Mouse (Mus musculus): ENCODE results near the gene Rpa1.
"Not testable (repeated sequence)": the region's sequence is repeated elsewhere in the genome, so short reads cannot be mapped to it uniquely, and the experiment has no call there.

Gene Rpa1

GRCm38 (mm10) chr11:75283784-75284183 lies 64.3 kb downstream of the Rpa1 start:
- DNase-seq = not testable (repeated sequence)

- no peak for DNase-seq
Measured at GRCm38 (mm10) chr11:75282496-75283120, 65.5 kb downstream of the Rpa1 start.

DNA sequence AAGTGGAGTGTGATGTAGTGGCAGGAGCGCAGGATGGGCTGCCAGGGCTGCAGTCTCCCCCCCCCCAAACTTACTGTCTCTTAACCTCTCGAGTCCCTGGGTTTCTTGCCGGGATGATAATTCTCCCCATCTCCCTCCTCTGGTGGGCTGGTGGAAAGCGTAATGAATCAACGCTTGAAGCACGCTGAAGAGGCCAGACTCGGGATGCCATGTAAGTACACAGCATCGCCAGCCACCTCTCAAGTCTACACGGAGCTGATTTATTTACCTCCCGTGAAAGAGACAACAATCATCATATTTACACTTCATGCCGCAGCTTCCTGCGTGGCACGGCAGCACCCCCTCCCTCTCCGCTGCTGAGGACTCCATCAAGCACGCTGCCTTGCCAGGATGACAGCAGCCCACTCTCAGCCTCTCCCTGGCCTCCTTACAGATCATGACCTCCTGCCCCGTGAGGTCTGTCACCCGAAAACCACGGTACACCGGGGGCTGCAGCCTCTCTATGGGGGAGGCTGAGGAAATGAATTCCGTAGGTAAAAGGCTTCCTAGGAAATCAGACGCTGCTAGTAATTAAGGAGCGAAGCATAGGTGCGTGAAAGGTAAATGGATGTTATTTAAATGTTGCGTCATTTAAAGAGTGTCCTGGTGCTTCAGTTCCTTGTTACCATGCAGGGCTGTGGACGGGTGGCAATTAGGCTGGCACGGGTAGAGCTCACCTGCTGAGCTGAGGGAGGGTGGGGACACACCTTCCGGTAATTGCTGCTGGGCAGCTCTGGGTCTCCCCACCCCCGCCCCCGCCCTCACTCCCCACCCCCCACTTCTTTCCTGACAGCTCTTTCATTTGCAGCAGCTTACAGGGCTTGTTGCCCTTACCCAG lies 66.5 kb downstream of the Rpa1 start:
- DNase-seq = no peak

DNA sequence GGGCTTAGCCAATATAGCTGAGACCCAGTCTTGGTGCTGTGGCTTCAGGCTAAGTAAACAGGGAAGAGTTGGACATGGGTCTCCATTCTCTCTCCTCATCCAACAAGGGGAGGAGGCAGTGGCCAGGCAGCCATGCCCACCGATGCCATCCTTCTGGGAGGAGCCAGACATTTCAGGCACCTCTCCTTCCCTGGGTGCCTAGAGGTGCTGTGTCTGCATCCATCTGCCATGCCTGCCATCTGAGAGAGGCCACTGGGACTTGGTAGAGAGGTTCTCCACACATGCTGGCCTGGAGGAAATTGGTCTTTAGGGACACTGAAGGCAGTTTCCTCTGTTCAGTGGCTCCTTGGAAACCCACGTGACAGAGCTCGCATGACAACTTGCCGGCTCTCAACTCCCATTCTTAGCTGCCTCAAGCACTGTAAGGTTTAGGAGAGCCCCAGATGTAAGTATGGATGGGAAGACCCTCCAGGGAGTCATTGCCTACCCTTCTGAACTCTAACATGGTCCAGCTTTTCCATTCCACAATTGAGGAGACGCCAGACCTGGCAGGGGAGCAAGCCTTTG lies 67.6 kb downstream of the Rpa1 start:
- no peak for DNase-seq

GRCm38 (mm10) chr11:75280066-75280410 lies 68.1 kb downstream of the Rpa1 start:
- DNase-seq = no peak

GRCm38 (mm10) chr11:75279342-75280065 lies 68.6 kb downstream of the Rpa1 start:
- no peak for DNase-seq

DNA sequence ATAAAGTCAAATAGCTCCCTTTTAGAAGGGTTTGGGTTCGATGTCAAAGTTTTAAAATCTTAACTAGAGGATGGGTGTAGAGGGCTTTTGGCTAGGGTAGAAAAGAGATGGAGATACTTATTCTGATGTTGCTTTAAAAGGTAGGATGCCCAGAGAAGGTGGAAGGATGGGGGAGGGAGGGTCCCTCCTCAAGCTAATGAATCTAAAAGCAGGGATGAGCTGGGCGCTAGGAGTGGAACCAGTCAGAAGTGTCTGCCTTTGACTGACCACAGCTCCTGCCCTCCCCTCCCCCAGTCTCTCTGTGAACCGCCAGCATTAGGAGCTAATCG lies 69.1 kb downstream of the Rpa1 start:
- no peak for DNase-seq

DNA sequence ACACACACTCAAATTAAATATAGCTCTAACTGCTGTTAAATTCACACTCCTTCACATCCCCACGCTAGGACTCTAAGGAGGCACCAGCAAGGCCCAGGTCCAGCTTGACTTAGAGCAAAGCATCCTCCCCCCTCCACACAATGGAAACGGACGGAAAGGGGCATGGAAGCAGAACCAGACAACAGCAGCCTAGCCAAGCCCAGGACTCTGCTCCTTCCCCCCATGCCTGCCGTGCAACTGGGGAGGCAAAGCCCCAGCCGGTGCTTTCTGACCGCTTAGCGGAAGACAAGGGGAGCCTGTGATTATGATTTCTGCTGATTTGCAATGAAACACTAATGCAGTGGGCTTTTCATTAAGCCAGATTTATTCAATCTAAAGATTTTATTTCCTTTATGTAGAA lies 70.0 kb downstream of the Rpa1 start:
- no peak for DNase-seq

DNA sequence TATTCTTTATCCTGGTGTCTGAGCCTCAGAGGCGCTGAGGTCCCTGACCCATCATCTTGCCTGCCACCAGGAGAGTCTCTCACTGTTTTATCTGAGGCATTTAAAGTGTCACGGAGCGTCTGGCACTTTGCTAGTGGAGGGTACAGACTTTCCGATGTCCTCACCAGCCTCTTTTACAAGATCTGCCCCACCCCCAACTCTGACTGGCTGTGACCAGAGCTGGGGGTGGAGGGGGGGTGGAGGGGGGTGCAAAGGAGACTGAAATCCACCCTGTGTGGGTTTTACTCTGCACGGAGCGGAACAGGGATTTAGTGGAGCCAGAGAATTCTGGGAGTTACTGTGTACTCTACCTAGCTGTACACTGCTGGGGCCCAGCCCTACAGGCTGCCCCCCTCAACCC lies 73.1 kb downstream of the Rpa1 start:
- no peak for DNase-seq

- DNase-seq = no peak
Measured at GRCm38 (mm10) chr11:75273466-75273865, 74.7 kb downstream of the Rpa1 start.

DNA sequence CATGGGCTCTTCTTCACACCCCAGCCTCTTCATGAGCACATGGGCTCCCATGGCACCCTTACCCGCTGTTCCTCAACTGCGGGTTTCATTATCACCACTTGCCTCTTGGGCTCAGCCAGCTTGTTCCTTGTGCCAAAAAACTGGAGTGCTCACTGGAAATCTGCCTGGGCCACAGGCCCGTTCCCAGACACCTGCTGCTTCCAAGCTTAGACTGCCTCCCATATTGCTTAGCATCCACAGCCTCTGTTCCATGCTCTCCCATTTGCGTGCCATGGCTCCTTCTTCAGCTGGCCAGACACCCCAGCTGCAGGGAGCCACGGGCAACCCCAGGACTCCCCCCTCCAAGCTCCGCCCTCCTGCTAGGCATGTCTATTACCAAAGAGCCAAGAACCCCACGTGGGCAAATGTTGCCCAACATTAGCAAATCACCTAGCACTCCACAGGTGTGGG lies 77.1 kb downstream of the Rpa1 start:
- peak; percentile 74 for DNase-seq

GRCm38 (mm10) chr11:75270276-75270984 lies 77.7 kb downstream of the Rpa1 start:
- no peak for DNase-seq

DNA sequence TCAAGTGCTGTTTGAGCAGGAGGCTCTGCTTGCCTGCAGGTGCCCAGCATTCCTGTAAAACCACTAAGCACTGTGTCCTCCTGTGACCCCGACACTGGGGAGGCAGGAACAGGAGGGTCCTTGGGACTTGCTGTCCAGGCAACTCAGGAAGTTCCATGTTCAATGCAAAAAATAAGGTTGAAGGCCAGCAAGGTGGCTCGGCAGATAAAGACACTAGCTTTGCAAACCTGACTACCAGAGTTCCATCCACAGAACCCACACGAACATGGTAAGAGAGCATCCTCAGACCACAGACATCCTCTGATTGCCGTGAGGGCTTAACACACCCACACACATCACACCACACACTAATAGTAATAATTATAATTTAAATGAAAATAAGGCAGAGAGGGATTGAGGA lies 78.9 kb downstream of the Rpa1 start:
- DNase-seq = no peak

DNA sequence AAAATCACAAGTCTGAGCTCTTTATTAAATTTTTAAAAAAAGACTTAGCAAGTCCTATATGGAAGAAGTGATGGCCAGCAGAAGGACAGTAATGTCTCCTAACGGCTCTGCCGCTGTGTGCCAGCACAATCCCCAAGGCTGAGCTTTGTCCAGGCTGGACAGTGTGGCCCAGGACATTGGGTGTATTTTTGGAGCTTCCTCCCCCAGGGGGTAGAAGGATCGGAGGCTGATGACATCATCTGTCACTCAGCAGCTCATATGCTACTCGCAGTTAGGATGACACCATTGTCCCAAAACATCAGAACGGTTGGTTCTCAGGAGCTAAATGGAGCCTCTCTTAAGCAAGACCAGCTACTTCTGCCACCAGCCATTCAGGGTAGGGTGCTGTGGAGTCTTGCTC lies 79.6 kb downstream of the Rpa1 start:
- no peak for DNase-seq

DNA sequence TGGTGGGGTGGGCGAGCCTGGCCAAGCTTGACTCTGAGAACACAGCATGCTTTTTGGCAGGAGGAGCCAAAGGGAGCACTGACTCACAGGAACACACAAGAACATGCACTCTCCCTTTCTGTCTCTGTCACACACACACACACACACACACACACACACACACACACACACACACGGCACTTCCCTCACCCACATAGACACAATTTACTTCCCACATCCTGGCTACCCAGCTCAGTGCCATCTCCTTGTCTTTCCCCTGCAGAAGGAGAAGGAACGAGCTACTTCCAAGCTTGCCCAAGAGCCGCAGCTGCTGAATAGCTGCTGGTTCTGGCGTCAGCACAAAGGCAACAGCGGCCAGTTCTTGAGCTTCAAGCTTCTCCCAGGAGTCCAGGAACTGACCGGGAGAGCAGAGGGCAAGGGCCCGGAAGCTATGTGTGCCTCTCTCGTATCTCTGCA lies 80.3 kb downstream of the Rpa1 start:
- no peak for DNase-seq

DNA sequence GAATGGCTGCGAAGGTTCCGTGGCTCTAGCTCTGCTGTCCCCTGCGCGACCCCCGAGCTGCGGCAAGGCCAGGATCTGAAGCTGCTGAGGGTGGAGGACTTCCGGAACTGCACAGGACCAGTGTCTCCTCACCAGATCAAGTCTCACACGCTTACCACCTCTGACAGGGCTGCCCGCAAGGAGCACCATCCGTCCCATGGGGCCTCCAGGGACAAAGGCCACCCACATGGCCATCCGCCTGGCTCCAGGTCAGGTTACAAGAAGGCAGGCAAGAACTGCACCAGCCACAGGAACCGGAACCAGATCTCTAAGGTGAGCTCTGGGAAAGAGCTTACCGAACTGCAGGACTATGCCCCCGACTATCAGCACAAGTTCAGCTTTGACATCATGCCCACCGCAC lies 82.6 kb downstream of the Rpa1 start:
- no peak for DNase-seq

GRCm38 (mm10) chr11:75264550-75264949 lies 83.6 kb downstream of the Rpa1 start:
- no peak for DNase-seq

DNA sequence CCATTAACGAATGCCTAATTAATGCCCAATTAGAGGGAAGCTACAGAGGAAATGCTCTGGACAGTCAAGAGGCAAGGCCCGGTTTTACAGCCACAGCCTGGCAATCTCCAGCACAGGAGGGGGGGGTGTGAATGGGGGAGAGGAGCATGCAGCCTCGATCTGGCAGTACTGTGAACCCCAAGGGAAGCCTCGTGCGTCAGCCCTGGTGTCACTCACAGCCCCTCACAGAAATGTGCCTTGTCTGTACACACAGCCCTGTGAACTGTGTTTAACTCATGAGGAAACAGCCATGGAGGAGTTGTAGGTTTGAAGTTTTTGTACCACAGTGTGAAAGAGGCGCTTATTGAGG lies 84.2 kb downstream of the Rpa1 start:
- no peak for DNase-seq

GRCm38 (mm10) chr11:75263274-75263963 lies 84.7 kb downstream of the Rpa1 start:
- DNase-seq = no peak

- no peak for DNase-seq
Measured at GRCm38 (mm10) chr11:75262791-75263190, 85.3 kb downstream of the Rpa1 start.

DNA sequence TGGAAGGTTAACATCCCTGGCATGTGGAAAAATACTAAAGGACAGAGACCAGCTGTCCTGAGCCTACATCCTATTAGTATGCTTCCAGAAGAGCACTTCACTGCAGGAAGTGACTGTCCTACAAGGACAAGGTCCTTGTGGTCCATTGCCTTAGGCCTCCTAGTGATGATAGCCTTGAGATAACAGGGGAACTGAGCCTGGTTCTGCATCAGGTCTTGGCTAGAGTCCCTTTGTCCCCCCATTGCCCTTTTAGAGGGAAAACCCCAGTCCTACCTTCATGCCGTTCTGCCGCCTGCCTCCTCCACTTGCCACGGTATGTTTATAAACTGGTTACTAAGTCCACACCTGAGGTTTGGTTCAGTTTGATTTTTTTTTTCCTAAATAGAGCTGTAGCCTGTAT lies 85.9 kb downstream of the Rpa1 start:
- DNase-seq = no peak

- DNase-seq = no peak
Measured at GRCm38 (mm10) chr11:75261730-75262129, 86.4 kb downstream of the Rpa1 start.
